Mouse (Mus musculus): ENCODE data around the gene Timm8a2.

- TF ChIP-seq CTCF (IDR thresholded peaks at IDR 0.05; ENCODE audit: low read depth, low read length) (no peak), GATA2 (IDR thresholded peaks at IDR 0.05; ENCODE audit: borderline replicate concordance, low read depth, low read length) (no peak)
Measured at GRCm38 (mm10) chr14:122062411-122063090, 28.1 kb downstream of the Timm8a2 start.

Measured in G1E (cell line).